Mouse (Mus musculus): ENCODE results near the gene Bcas3.

DNA sequence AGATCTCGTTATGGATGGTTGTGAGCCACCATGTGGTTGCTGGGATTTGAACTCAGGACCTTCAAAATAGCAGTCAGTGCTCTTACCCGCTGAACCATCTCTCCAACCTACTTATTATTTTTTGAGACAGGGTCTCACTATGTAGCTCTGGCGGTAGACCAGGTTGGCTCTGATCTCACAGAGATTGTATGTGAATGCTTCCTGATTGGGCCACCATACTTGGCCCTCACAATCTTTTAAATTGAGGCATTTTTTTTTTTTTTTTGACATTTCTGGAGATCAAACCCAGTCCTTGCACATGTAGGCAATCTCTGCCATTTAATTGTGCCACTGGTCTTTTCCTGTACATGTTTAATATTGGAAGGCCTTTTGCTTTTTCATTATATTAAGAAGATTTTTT, 24.2 kb upstream of the Bcas3 start:
- TF ChIP-seq POLR2A (IDR thresholded peaks at IDR 0.05; ENCODE audit: low read depth, low read length) (no peak), CTCF (IDR thresholded peaks at IDR 0.05; ENCODE audit: extremely low read depth, insufficient read depth, insufficient read length, insufficient replicate concordance) (no peak)
